Mouse (Mus musculus) liver (tissue): ENCODE data around the gene Zfp462.

Experiments
- DNase-seq: peaks from one replicate; pipeline ENCODE4 v3.0.0-alpha.2; 2020; ENCODE audit warnings: mixed read lengths

The Zfp462 gene

GRCm38 (mm10) chr4:55121952-55122351 is 177.1 kb downstream of the Zfp462 start:
- no peak for DNase-seq

DNA sequence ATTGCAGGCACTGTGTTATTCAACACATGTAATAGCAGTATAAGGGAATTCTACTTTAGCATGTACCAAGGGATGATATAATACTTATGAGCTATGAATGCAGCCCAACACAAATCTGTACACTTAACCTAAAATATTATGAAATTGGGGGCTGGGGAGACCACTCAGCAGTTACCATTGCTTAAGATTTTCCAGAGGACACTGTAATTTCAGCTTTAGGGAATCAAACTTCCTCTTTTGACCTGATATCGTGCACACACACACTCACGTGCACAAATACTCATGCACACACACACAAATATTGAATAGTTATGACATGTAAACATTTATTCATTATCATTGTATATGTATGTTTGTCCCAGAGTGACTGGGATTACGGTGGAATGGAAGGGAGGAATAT is 179.3 kb downstream of the Zfp462 start:
- no peak for DNase-seq

DNA sequence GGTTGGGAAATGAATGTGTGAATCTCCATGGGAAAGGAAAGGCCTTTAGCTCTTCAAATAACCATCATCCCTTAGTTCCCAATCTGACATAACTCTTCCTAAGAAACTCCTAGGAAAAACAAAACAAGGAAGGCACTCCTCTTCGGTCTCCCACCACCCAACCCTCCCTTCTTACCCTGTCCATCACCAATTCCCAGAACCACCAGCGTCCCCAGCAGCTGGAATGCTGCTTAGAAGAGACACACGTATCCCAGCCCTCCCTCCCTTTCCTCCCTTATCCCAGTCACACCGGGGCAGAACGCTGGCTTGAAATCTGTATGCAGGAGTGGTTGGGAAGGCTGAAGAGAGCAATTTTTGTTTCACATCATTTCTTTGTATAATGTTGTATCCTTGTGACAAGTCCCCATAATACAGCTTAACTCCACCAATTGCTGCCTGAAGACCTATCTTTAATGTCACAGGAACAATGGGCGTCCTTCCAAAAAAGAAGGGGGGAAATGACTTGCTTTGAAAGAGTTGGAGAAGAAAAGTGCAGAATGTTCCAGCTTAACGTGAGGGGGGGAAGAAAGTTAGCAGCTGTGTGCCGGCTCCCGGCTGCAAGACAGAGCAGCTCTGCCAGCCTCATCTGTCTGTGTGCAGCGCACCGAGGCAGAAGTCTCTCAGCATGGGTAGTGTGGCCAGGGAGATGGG is 180.3 kb downstream of the Zfp462 start:
- no peak for DNase-seq

DNA sequence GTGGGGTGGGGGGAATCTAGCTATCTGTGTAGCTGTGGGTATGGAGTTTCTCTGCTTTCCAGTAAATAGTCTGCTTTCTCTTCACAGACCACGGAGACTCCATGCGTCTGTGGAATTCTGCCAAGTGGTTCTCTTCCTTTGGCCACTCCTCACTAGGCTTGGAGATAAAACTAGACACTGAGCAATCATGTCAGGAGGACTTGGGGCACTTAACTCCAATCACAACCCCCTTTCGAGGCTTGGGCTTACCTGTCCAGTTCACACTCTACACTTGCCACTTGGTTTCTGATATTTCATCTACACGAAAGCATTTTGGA is 180.8 kb downstream of the Zfp462 start:
- DNase-seq: no peak

DNA sequence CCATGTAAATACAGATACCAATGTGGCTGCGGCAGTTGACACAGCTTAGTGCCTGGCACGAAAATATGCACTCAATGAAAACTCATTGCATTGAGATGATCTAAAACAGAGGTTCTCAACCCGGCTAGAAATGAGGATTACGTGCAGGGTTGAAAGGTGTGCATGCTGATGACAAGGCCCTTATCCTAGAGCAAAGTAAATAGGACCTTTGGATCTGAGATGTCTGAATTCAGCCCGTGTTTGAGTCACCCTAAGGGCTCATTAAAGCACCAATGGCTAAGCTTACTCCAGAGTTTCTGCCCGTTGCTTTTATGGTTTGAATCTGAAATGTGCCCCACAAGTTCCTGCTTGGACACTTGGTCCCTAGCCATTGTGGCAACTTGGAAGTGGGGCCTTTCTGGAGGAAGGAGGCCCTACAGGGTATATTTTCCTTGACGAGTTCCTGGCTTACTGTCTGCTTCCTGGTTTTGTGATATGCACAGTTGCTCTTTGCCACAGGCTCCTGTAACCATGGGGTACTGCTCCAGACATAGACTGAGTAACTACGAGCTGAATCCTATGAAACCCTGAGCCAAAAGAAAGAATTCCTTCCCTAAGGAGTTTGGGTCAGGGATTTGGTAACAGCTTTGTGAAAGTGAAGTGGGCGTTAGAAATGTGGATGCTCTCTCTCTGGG is 182.5 kb downstream of the Zfp462 start:
- no peak for DNase-seq

DNA sequence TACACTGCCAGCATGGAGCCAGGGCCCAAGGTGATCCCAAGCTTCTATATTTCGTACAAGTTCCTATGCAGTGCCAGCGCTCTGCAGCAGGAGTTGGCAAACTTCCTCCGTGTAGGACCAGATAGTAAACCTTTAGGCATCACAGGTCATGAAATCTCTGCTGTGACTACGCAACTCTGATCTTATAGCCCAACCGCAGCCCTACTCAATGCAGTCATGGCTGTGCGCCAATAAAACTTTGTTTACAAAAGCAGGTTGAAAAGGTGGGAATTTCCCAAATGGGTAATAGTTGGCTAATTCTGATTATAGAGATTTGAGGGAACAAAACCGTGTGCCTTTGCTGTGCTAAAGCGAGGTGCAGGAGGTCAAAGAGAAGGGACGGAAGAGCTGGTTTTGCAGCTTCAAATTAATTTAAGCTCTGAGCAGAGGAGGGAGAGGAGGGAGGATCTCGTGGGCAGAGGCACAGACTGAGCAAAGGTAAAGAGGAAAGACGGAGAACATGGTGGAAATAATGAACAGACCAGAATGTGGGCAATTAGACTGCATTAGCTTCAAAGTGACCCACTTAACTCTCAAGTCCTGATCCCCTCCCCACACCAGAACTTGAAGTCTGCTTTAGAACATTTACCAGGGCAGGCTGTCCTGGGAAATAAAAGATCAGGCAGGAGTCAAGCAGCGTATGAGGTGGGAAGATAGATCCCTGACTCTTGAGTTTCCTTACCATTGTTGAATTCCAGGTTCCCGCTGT is 183.4 kb downstream of the Zfp462 start:
- no peak for DNase-seq
